Mouse (Mus musculus) MN1 (cell line): ENCODE measurements around the gene Sp3.
"Not testable (repeated sequence)": the region's sequence is repeated elsewhere in the genome, so short reads cannot be mapped to it uniquely, and the experiment has no call there.

Experiments
- DNase-seq: peaks from one replicate; pipeline ENCODE4 v3.0.0-alpha.2; 2016; ENCODE audit warnings: low spot score

Gene Sp3

GRCm38 (mm10) chr2:72915245-72915930, 64.9 kb downstream of the Sp3 start:
- DNase-seq, result no peak

- no peak for DNase-seq
These were observed 66.8 kb downstream of the Sp3 start for GRCm38 (mm10) chr2:72913458-72913760.

GRCm38 (mm10) chr2:72912708-72913457, 67.4 kb downstream of the Sp3 start:
- no peak for DNase-seq

GRCm38 (mm10) chr2:72911527-72911926, 68.7 kb downstream of the Sp3 start:
- no peak for DNase-seq

- no peak for DNase-seq
These were observed 71.2 kb downstream of the Sp3 start for GRCm38 (mm10) chr2:72909046-72909445.

GRCm38 (mm10) chr2:72908191-72908910, 71.9 kb downstream of the Sp3 start:
- DNase-seq, result no peak

- no peak for DNase-seq
These were observed 73.5 kb downstream of the Sp3 start for GRCm38 (mm10) chr2:72906745-72907144.

GRCm38 (mm10) chr2:72902816-72903680, 77.2 kb downstream of the Sp3 start:
- not testable (repeated sequence) for DNase-seq

- no peak for DNase-seq
These were observed 81.4 kb downstream of the Sp3 start for GRCm38 (mm10) chr2:72898782-72899305.

- DNase-seq, result no peak
These were observed 82.0 kb downstream of the Sp3 start for GRCm38 (mm10) chr2:72898094-72898781.

GRCm38 (mm10) chr2:72889806-72890205, 90.4 kb downstream of the Sp3 start:
- DNase-seq, result no peak
